Mouse (Mus musculus): ENCODE results near the gene Clcc1.

GRCm38 (mm10) chr3:108726413-108726812 lies 72.7 kb downstream of the Clcc1 start:
- TF ChIP-seq POLR2A (IDR thresholded peaks at IDR 0.05; ENCODE audit: low read depth, low read length), result no peak
- no peak for TF ChIP-seq CTCF (IDR thresholded peaks at IDR 0.05; ENCODE audit: extremely low read depth, insufficient read depth, insufficient read length, insufficient replicate concordance)
